Mouse (Mus musculus) left cerebral cortex, adult 2 months (tissue): Measurements from ENCODE around the gene Gm28305. TPM values are rescaled to one million over a fixed set of nuclear protein-coding genes. Genes with fewer than 3 reads are reported as not detected.
A peak's percentile ranks its signal among the peaks of the same experiment; 100 is the strongest.

ENCODE experiments used
- DNase-seq, 2 experiments: peaks; one replicate each; pipeline ENCODE4 v3.0.0; 2021 to 2022; ENCODE audit warnings: low spot score in 2 of 2, mixed read lengths in 1 of 2; ENCODE audit errors: extremely low spot score in 1 of 2
- H3K27ac ChIP-seq: fragments of 200-600 bp; 2 replicates; pipeline ENCODE4 v1.8.1; 2022
- H3K4me3 ChIP-seq: fragments of 200-600 bp; 2 replicates; pipeline ENCODE4 v1.8.1; 2022
- CTCF ChIP-seq: fragments of 200-600 bp; IDR thresholded peaks from 2 replicates; pipeline ENCODE4 v1.8.1; 2022; ENCODE audit warnings: antibody characterized with exemption, mild to moderate bottlenecking, moderate library complexity
- intact Hi-C: fragments of 180-260 bp; cut with DNase I; formaldehyde crosslinking; loops from one replicate; pipeline ENCODE4 v1.15.1; 2025
- total RNA-seq, 2 experiments: library from RNA; stranded (reverse); gene quantifications; 2 replicates each; pipeline ENCODE4 v1.2.3; 2021

Gm28305 gene
- total RNA-seq, 2 experiments from 2014 or later: not detected

DNA sequence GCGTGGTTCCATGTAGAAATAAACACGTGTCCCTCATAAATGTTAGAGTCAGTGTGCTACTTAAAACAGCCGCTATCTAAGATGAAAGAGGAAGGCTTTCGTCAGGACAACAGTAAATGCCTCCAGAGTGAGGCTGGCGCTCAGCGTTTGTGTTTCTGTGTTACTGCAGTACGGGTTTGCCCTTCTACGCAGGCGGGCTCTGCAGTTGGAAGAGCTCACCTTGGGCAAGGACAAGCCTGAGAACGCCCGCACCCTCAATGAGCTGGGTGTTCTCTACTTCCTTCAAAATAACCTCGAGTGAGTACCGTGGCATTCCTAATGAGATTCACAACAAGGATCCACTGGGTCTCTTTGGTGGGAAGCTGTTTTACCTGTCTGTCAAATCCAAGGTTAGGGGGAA, 2.2 kb upstream of the Gm28305 start:
- DNase-seq: no peak
- TF ChIP-seq CTCF: no peak
- intact Hi-C loops: no loop called here
- Histone ChIP-seq H3K27ac (no peak overlapping the region), H3K4me3 (no peak overlapping the region)

GRCm38 (mm10) chr9:104039031-104039695, 1.3 kb upstream of the Gm28305 start:
- Histone ChIP-seq H3K27ac (no peak overlapping the region), H3K4me3 (no peak overlapping the region)
- TF ChIP-seq CTCF: no peak
- DNase-seq: no peak
- intact Hi-C loops: no loop called here

DNA sequence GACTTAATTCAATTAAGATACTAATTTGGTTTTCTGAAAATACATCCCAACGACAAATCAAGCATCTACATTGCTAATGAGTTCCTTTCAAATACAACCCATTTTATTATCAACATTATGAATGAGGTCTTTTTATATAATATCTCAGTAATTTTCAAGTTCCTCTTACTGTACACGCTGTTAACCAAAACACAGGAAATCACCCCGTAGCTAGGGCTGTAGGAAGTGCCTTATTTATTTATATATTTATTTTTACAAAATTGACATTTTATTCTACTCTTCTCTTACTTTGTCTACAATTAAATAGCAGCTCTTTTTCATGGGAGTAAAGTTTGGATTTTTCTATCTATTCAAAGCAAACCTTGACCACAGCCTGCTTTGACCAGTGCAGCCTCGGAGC, 720 bp upstream of the Gm28305 start:
- intact Hi-C loops: no loop called here
- Histone ChIP-seq H3K27ac (no peak overlapping the region), H3K4me3 (no peak overlapping the region)
- TF ChIP-seq CTCF: no peak
- DNase-seq: no peak

DNA sequence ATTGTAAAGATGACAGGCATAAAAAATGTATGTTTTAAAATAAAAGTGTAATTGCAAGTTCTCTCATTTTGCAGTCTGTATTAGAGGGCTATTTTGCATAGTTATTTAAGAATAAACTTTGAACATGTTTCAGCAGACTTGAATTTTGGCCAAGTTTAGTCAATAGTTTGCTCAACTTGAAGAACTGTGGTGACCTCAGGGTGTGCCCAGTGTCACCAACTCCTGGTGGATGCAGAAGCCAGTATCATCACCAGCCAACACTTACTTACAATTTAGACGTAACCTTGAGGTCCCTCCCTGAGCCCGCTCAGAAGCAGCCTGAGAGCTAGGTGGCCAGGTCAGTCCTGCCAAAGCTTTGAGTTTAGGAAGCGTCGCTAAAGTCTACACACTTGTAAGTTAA, 3.2 kb downstream of the Gm28305 start:
- intact Hi-C loops: no loop called here
- Histone ChIP-seq H3K4me3 (no peak overlapping the region), H3K27ac (no peak overlapping the region)
- TF ChIP-seq CTCF: no peak
- no peak for DNase-seq

DNA sequence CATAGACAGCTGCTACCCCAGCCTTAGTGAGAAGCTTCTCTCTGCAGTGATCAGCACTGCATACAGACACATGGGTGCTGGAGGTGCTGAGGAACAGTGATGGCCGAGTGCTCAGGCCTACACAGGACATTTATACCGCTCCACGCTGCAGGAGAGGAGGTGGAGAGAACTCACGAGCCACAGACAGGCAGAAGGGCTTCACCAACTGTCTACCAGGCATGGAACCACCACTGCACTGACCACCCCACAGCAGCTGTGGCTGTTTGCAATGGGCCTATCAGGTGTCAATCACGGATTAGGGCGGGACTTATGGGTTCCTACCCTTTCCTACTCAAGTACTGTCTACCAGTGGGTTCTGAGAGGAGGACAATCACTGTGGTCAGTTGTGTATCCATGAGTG, 10.6 kb downstream of the Gm28305 start:
- H3K27ac ChIP-seq: no peak overlapping the region
- DNase-seq: no peak
- H3K4me3 ChIP-seq: no peak overlapping the region
- TF ChIP-seq CTCF: no peak
- intact Hi-C loops: no loop called here

DNA sequence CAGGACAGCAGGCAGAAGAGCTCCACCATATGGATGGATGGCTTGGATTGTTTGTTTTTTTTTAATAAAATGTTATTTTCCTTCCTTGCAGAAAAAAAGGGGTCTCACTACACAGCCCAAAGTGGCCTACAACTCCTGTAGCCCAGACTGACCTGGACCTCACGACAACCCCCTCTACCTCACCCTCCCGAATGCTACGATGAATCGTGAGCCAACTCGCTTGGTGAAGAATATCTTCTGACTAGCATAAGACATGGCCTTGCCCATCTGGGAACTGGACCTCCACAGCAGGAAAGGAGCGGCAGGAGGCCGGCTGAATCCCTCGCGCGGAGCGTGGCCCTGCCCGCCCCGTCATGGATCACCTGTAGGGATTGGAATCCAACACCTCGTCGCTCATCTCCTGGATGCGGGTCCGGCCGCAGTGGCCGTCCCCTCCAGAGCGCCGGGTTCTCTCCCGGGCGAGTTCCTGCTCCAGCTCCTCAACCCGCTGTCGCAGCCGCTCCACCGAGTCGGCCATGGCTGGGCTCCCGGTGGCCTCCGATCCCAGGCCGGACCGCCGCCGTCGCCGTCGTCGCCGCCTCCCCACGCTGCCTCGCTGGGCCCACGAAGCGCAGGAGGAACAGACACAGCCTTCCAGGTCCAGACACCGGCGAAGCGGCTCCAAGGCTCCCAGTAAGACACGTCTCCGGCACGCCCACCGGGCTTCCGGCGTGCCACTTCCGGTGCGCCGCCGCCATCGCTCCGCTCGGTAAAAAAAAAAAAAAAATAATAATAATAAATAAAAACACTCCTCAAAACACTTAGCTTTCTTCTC, 22.2 kb downstream of the Gm28305 start, which contains the start of gene Uba5:
Uba5 (minus strand) TSS at position 705 of the 814 bp plus-strand sequence.
- peak; percentile 69 to 72 for DNase-seq
- intact Hi-C loops: no loop called here
- no peak for TF ChIP-seq CTCF
- H3K27ac ChIP-seq: peak within 1 kb of the TSS; percentile 99
- H3K4me3 ChIP-seq: peak within 1 kb of the TSS; percentile 99

- intact Hi-C loops: no loop called here
- peak; percentile 78 to 84 for DNase-seq
- Histone ChIP-seq H3K27ac (peak within 1 kb of the TSS; percentile 99), H3K4me3 (peak within 1 kb of the TSS; percentile 99)
- no peak for TF ChIP-seq CTCF
These were observed 22.9 kb downstream of the Gm28305 start, which contains the start of gene Acad11 for GRCm38 (mm10) chr9:104063244-104063961. Acad11 (plus strand) TSS chr9:104063377.

DNA sequence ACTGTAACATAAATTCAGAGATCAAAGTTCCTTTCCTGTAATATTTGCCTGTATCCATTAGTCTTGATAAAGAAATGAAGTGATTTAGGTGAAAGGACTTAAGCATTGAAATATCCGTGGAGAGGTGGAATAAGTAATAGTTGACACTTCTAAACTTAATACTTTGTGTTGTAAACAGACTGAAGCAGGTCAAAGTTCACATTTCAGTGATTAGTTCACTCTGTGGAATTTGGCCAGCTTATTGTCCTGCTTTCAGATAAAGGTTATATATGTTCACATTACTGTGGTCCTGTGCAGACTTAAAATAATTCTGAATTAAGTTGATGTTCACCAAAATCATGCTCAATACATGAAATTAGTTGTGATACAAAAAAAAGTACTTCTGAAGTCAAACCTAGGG, 24.1 kb downstream of the Gm28305 start:
- no peak for TF ChIP-seq CTCF
- intact Hi-C loops: no loop called here
- Histone ChIP-seq H3K27ac (no peak overlapping the region), H3K4me3 (no peak overlapping the region)
- no peak for DNase-seq

DNA sequence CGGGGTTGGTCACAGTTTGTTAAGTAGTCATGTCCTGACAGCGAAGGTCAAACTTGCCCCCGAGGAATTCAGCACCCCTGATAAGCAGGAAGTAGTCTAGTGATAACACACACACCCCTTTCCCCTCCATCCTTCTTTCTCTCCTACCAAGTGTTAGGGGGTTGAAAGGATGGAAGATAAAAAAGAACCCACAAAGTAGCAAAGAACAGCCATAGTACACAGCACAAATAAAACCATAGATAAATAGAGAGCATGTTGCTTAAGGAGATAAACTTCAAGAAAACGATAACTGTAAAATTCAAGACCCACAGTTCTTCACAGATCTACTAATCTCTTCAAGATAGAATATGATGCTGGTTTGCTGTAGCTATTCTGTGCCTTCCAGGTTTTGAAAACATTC, 29.8 kb downstream of the Gm28305 start:
- intact Hi-C loops: loop anchor here (10.0 kb wide), 1 partner anchor 235 kb away; no protein-coding TSS in a partner anchor
- DNase-seq: no peak

DNA sequence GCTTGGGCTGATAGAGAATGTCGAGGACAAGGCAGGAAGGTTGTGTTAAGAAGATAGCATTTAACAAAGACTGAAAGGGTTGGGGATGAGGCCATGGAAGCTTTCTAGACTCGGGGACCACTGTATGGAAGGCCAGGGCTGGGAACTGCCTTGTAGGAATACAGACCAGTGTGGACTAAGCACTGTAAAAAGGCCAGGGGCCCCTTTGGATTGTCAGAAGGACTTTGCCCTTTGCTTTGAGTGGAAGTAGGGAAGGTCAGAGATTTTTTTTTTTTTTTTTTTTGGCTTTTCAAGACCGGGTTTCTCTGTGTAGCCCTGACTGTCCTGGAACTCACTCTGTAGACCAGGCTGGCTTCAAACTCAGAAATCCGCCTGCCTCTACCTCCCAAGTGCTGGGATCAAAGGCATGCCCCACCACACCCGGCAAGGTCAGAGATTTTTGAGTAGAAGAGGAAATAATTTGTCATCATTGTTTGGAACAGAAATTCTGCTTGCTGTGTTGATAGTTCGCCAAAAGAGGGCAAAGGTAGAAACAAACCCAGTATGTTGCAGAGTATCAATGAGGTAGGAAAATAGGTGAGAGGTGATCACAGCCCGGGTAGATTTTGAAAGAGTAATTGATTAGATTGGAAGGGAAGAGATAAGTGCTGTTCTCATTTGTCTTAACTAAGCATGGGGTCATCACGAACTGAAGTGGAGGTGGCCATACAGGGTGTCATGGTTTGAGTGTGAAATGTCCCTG, 30.6 kb downstream of the Gm28305 start:
- TF ChIP-seq CTCF: no peak

More for the DNA sequence above, 29.8 kb downstream of the Gm28305 start:
- no peak overlapping the region for H3K4me3 ChIP-seq
- H3K27ac ChIP-seq: no peak overlapping the region
- no peak for TF ChIP-seq CTCF

DNA sequence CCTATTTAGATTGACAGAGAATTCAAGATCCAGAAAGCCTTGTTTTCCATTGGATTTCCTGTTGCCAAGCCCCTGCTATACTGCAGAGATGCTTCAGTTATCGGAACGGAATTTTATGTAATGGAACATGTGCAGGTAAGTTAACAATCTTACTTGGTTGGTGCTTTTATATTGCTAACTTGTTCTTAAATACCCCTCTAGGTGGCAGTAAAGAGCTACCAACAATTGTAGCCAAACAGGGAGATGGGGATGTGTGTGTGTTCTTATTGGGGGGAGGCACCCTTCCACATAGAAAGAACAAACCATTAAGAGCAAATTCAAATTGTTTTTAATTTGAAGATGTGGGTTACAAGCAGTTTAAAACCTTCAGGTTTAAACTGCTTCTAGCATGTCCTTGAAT, 35.3 kb downstream of the Gm28305 start:
- intact Hi-C loops: loop anchor here (10.0 kb wide), 1 partner anchor 229 kb away; no protein-coding TSS in a partner anchor
- TF ChIP-seq CTCF: peak; percentile 69
- Histone ChIP-seq H3K27ac (no peak overlapping the region), H3K4me3 (no peak overlapping the region)
- DNase-seq: no peak

More for the DNA sequence above, 30.6 kb downstream of the Gm28305 start:
- Histone ChIP-seq H3K27ac (no peak overlapping the region), H3K4me3 (no peak overlapping the region)
- no peak for DNase-seq
- intact Hi-C loops: loop anchor here (10.0 kb wide), 1 partner anchor 234 kb away; no protein-coding TSS in a partner anchor
